ENCODE assay signal across 23 mouse cellular contexts in the genomic region with DNA sequence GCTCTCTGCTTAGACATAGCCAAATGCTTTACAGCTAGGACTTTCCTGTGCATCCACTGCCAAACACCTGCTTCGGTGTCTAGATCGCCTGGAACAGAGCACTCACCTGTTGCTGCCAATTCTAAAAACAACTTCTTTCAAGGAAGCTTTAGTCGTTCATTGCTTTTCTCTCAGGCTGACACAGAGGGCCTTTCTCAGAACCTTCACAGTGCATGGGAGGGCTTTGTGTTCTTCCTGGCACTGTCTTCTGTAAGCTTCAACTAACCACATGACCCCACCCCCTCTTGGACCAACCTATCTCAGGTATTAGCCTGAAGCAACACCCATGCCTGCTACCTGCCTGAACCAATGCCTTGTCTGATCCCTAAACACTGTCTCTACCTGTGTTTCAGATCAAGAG. TPM values are rescaled to one million over a fixed set of nuclear protein-coding genes. Genes with fewer than 3 reads are reported as not detected.
DNase-seq lines count a peak whose midpoint lies in the region; ATAC-seq lines count a peak whose summit lies in the region.
"Had no signal": no experiment of that assay in that cellular context is flagged by ENCODE, and none has a peak within 500 bp of the region (broad histone marks: within the 10 kb centered on the region; RNA-seq: fewer than 3 reads in every experiment).

No protein-coding gene starts in this region.

- H3K27ac ChIP-seq in intestine, embryonic 14.5 days (ENCODE audit: low read depth), result no peak overlapping the region
- no peak overlapping the region for H3K27ac ChIP-seq in intestine, embryonic 16.5 days (ENCODE audit: low read length)
- H3K27ac ChIP-seq in embryonic facial prominence, embryonic 15.5 days (replicated peaks), result peak overlapping the region; percentile 29; the same call in 1 of the 2 replicates
- H3K27ac ChIP-seq: forebrain, embryonic 12.5 days; forebrain, embryonic 15.5 days; heart, adult 2 months; heart, embryonic 10.5 days; heart, embryonic 13.5 days; hindbrain, embryonic 12.5 days; hindbrain, embryonic 15.5 days; intestine, embryonic 15.5 days had no signal

- ATAC-seq in intestine, embryonic 14.5 days (replicated peaks; ENCODE audit: low FRiP score, low TSS enrichment, low read depth), result no peak
- ATAC-seq in intestine, embryonic 16.5 days, result no peak
- ATAC-seq in embryonic facial prominence, embryonic 15.5 days (ENCODE audit: insufficient number of reproducible peaks, low FRiP score, low TSS enrichment, low read depth), result no peak; the same call in 1 of the 2 replicates
- ATAC-seq: CD4-positive, CD25-positive, alpha-beta regulatory T cell, adult 4 months; forebrain, embryonic 15.5 days; intestine, embryonic 15.5 days had no signal

- H3K4me2 ChIP-seq in intestine, embryonic 14.5 days (ENCODE audit: low read length), result no peak overlapping the region
- H3K4me2 ChIP-seq in intestine, embryonic 16.5 days (ENCODE audit: low read depth, low read length), result no peak overlapping the region
- H3K4me2 ChIP-seq in embryonic facial prominence, embryonic 15.5 days (replicated peaks), result no peak overlapping the region
- H3K4me2 ChIP-seq: forebrain, embryonic 12.5 days; forebrain, embryonic 15.5 days; heart, embryonic 13.5 days; hindbrain, embryonic 12.5 days; hindbrain, embryonic 15.5 days; intestine, embryonic 15.5 days had no signal

- peak; percentile 37 for DNase-seq in intestine, embryonic 14.5 days (ENCODE audit: low spot score)
- peak; percentile 14 for DNase-seq in ZHBTc4 (ENCODE audit: low read depth, low spot score)
- no peak for DNase-seq in cerebellum, postnatal 10 days
- DNase-seq in natural killer cell, adult 2 months (ENCODE audit: low spot score in 2 of 2), result no peak
- DNase-seq: adrenal gland, postnatal 10 days; adrenal gland, postnatal 36 days; cerebellum, adult 18-20 months; cerebellum, adult 9-10 months; cerebellum, postnatal 25 days; gastrocnemius, postnatal 25 days; heart, adult 2 months; heart, postnatal 14 days had no signal

- peaks cover 19% of the 10 kb centered on the region for H3K36me3 ChIP-seq in intestine, embryonic 14.5 days (ENCODE audit: control insufficient read depth, insufficient read depth, low read length)
- peaks cover 4% of the 10 kb centered on the region; the same call in 1 of the 2 replicates for H3K36me3 ChIP-seq in intestine, embryonic 16.5 days (ENCODE audit: control insufficient read depth, insufficient read depth, low read length)
- H3K36me3 ChIP-seq in embryonic facial prominence, embryonic 15.5 days, result peaks cover 5% of the 10 kb centered on the region; the same call in 1 of the 2 replicates
- H3K36me3 ChIP-seq: forebrain, embryonic 12.5 days; forebrain, embryonic 15.5 days; heart, embryonic 13.5 days; hindbrain, embryonic 12.5 days; hindbrain, embryonic 15.5 days had no signal

- peaks cover 17% of the 10 kb centered on the region for H3K4me1 ChIP-seq in intestine, embryonic 14.5 days (replicated peaks; ENCODE audit: control insufficient read depth, insufficient read depth, low read length)
- peaks cover 22% of the 10 kb centered on the region for H3K4me1 ChIP-seq in intestine, embryonic 16.5 days (ENCODE audit: control insufficient read depth, insufficient read depth, low read length)
- H3K4me1 ChIP-seq in embryonic facial prominence, embryonic 15.5 days, result peaks cover 18% of the 10 kb centered on the region
- H3K4me1 ChIP-seq: hindbrain, embryonic 15.5 days had no signal

- H3K9ac ChIP-seq in intestine, embryonic 14.5 days (ENCODE audit: low read length), result no peak overlapping the region
- H3K9ac ChIP-seq in intestine, embryonic 16.5 days (ENCODE audit: low read depth, low read length), result no peak overlapping the region
- no peak overlapping the region for H3K9ac ChIP-seq in embryonic facial prominence, embryonic 15.5 days
- H3K9ac ChIP-seq: forebrain, embryonic 12.5 days; forebrain, embryonic 15.5 days; heart, embryonic 13.5 days; hindbrain, embryonic 12.5 days; hindbrain, embryonic 15.5 days; intestine, embryonic 15.5 days had no signal

- H3K4me3 ChIP-seq in intestine, embryonic 14.5 days (ENCODE audit: low read depth, low read length), result no peak overlapping the region
- H3K4me3 ChIP-seq in intestine, embryonic 16.5 days (ENCODE audit: low read length), result no peak overlapping the region
- no peak overlapping the region for H3K4me3 ChIP-seq in embryonic facial prominence, embryonic 15.5 days (replicated peaks)
- H3K4me3 ChIP-seq: erythroblast, embryonic 14.5 days; forebrain, embryonic 12.5 days; forebrain, embryonic 15.5 days; heart, adult 2 months; heart, embryonic 10.5 days; heart, embryonic 13.5 days; hindbrain, embryonic 12.5 days; hindbrain, embryonic 15.5 days; intestine, embryonic 15.5 days had no signal

- 90% methylated on average over 3 of the region's 3 CpGs for WGBS in intestine, embryonic 14.5 days
- 93% methylated on average over 3 of the region's 3 CpGs for WGBS in intestine, embryonic 16.5 days
- WGBS in embryonic facial prominence, embryonic 15.5 days, result 61% methylated on average over 3 of the region's 3 CpGs

- H3K9me3 ChIP-seq in intestine, embryonic 14.5 days (ENCODE audit: control insufficient read depth, low read length), result no peaks in the 10 kb centered on the region
- no peaks in the 10 kb centered on the region; the same call in 1 of the 2 replicates for H3K9me3 ChIP-seq in intestine, embryonic 16.5 days (ENCODE audit: control insufficient read depth, low read length)
- no peaks in the 10 kb centered on the region for H3K9me3 ChIP-seq in embryonic facial prominence, embryonic 15.5 days (replicated peaks)
- H3K9me3 ChIP-seq: forebrain, embryonic 15.5 days; heart, embryonic 10.5 days; heart, embryonic 13.5 days; hindbrain, embryonic 15.5 days; intestine, embryonic 15.5 days had no signal

- H3K27me3 ChIP-seq in intestine, embryonic 14.5 days (replicated peaks; ENCODE audit: control insufficient read depth, insufficient read depth, low read length), result no peaks in the 10 kb centered on the region
- no peaks in the 10 kb centered on the region for H3K27me3 ChIP-seq in intestine, embryonic 16.5 days (replicated peaks; ENCODE audit: control insufficient read depth, insufficient read depth, low read length)
- H3K27me3 ChIP-seq in embryonic facial prominence, embryonic 15.5 days, result no peaks in the 10 kb centered on the region
- H3K27me3 ChIP-seq: forebrain, embryonic 12.5 days; forebrain, embryonic 15.5 days; heart, embryonic 13.5 days; hindbrain, embryonic 12.5 days; hindbrain, embryonic 15.5 days; intestine, embryonic 15.5 days had no signal

RNA-seq across cellular contexts. Expression of gene Lpar1, which starts 15.0 kb away (rescaled TPM):
- 57.0 and 66.2 TPM in 2 replicates for polyA plus RNA-seq in intestine, embryonic 14.5 days (2014; fragmentation: Nextera tagmentation; extraction: Ambion mirVana)
- polyA plus RNA-seq in intestine, embryonic 16.5 days (2015; fragmentation: Nextera tagmentation; extraction: Ambion mirVana), result 53.4 and 54.1 TPM in 2 replicates
- polyA plus RNA-seq in embryonic facial prominence, embryonic 15.5 days (2015; fragmentation: Nextera tagmentation; extraction: Ambion mirVana), result 90.5 and 91.8 TPM in 2 replicates
- polyA plus RNA-seq: CD4-positive, CD25-positive, alpha-beta regulatory T cell, adult 4 months had no signal

Comparison
In these comparisons a context has a peak if more than half of its experiments do, and no peak if none do; other contexts are left out.
1. DNase-seq: peak in intestine, embryonic 14.5 days (single experiment) and ZHBTc4 (single experiment); none in cerebellum, postnatal 10 days (0 of 2) and natural killer cell, adult 2 months (0 of 2).